Mouse (Mus musculus) G1E (cell line): ENCODE measurements around the gene Radil.

Experiments
- CTCF ChIP-seq: IDR thresholded peaks from 2 replicates; pipeline ENCODE4 v1.5.1; 2012; ENCODE audit warnings: low read depth, low read length, inconsistent platforms, mixed read lengths
- GATA1 ChIP-seq: IDR thresholded peaks from 2 replicates; pipeline ENCODE4 v1.6.1; 2012; ENCODE audit warnings: borderline replicate concordance, low read length, inconsistent platforms, mixed read lengths
- GATA2 ChIP-seq: IDR thresholded peaks from 2 replicates; pipeline ENCODE4 v1.6.1; 2012; ENCODE audit warnings: low read depth, low read length, inconsistent platforms, borderline replicate concordance
- POLR2AphosphoS5 ChIP-seq: IDR thresholded peaks from 2 replicates; pipeline ENCODE4 v1.6.1; 2012; ENCODE audit warnings: low read depth, low read length, inconsistent platforms; ENCODE audit not compliant: insufficient replicate concordance
- TAL1 ChIP-seq: conservative IDR thresholded peaks from 2 replicates; pipeline ENCODE4 v1.6.1; 2012; ENCODE audit warnings: low read depth, low read length, inconsistent platforms, mixed read lengths

GRCm38 (mm10) chr5:142521195-142521866 is 29.6 kb downstream of the Radil start:
- TF ChIP-seq CTCF (no peak), GATA1 (no peak), POLR2AphosphoS5 (no peak), TAL1 (no peak), GATA2 (no peak)
